Mouse (Mus musculus): ENCODE measurements at regions not wholly inside any gene's neighbourhood (a gene's known extent, or its start where the extent isn't known, plus 50 kb on each side); places are given as distances from the start of the nearest gene placed in this dataset.

DNA sequence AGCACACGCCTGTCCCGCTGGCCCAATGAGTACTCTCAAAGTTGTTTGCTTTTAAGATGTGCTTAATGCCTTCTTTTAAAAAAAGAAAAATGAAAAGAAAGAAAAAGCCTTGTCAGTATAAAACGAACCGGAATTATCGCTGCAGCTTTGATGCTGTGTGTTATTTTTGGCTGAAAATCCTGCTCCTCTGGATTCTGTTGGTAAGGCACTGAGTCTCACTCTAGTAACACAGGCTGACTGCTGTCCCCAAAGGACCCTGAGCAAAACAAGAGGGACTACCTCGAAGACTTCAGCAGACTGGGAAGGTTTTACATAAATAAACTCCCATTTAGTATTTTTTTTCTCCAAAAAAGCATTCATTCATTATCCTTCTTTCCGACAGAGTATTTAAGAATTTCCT lies 196.1 kb upstream of the Ppargc1a start:
- no peak for TF ChIP-seq CTCF (IDR thresholded peaks at IDR 0.05; ENCODE audit: low read depth)
- no peak for TF ChIP-seq EP300 (IDR thresholded peaks at IDR 0.05; ENCODE audit: low read depth)
